Mouse (Mus musculus) olfactory bulb, adult 2 months (tissue): ENCODE results near the gene Clcn1.

Experiments
- CTCF ChIP-seq: fragments of 200-500 bp; IDR thresholded peaks from 2 replicates; pipeline ENCODE4 v1.5.1; 2012; ENCODE audit warnings: low read depth, mild to moderate bottlenecking, low read length, moderate library complexity; ENCODE audit not compliant: insufficient read depth
- POLR2A ChIP-seq: fragments of 200-500 bp; IDR thresholded peaks from 2 replicates; pipeline ENCODE4 v1.6.1; 2012; ENCODE audit warnings: mild to moderate bottlenecking, low read depth, low read length, moderate library complexity; ENCODE audit not compliant: insufficient read depth

- TF ChIP-seq CTCF (no peak), POLR2A (no peak)
Observed at GRCm38 (mm10) chr6:42360231-42360840, 73.9 kb downstream of the Clcn1 start.
